Mouse (Mus musculus) stomach, embryonic 15.5 days (tissue): Measurements from ENCODE around the gene Slc4a1. TPM values are rescaled to one million over a fixed set of nuclear protein-coding genes. Genes with fewer than 3 reads are reported as not detected.
"Not testable (repeated sequence)": the region's sequence is repeated elsewhere in the genome, so short reads cannot be mapped to it uniquely, and the experiment has no call there.

Experiments used
- ATAC-seq: fragments of 200-750 bp; cut with Nextera tagmentation; 2 replicates; pipeline ENCODE4 v1.8.0; 2017; ENCODE audit warnings: low read depth, moderate number of reproducible peaks, moderate TSS enrichment; ENCODE audit not compliant: insufficient read depth, low FRiP score
- H3K27ac ChIP-seq: fragments of 300-500 bp; sonication (generic); 2 replicates; pipeline ENCODE4 v1.5.1; 2015; ENCODE audit warnings: mild to moderate bottlenecking, inconsistent platforms
- H3K27me3 ChIP-seq: fragments of 300-500 bp; sonication (generic); replicated peaks from 2 replicates; pipeline ENCODE4 v1.6.1; 2015; ENCODE audit warnings: inconsistent platforms
- H3K36me3 ChIP-seq: fragments of 300-500 bp; sonication (generic); 2 replicates; pipeline ENCODE4 v1.6.1; 2015; ENCODE audit warnings: inconsistent platforms
- H3K4me1 ChIP-seq: fragments of 300-500 bp; sonication (generic); 2 replicates; pipeline ENCODE4 v1.6.1; 2015; ENCODE audit warnings: inconsistent platforms
- H3K4me2 ChIP-seq: fragments of 300-500 bp; sonication (generic); 2 replicates; pipeline ENCODE4 v1.6.1; 2015; ENCODE audit warnings: mild to moderate bottlenecking, inconsistent platforms
- H3K4me3 ChIP-seq: fragments of 300-500 bp; sonication (generic); replicated peaks from 2 replicates; pipeline ENCODE4 v1.5.1; 2015; ENCODE audit warnings: inconsistent platforms
- H3K9ac ChIP-seq: fragments of 300-500 bp; sonication (generic); 2 replicates; pipeline ENCODE4 v1.6.1; 2015; ENCODE audit warnings: inconsistent platforms
- H3K9me3 ChIP-seq: fragments of 300-500 bp; sonication (generic); 2 replicates; pipeline ENCODE4 v1.6.1; 2016; ENCODE audit warnings: inconsistent platforms
- WGBS: fragments of 180-500 bp; shearing (Covaris S2); methylation state at CpG from one replicate; pipeline ENCODE4 v1.1.7; 2015; 5-methylcytosine and 5-hydroxymethylcytosine counted together
- polyA plus RNA-seq: library from polyadenylated mRNA; unstranded; fragments of >200 nt; fragmentation: Nextera tagmentation; extraction: Ambion mirVana; gene quantifications from 2 replicates; pipeline ENCODE4 v1.2.1, GENCODE M21; 2015

The Slc4a1 gene
- polyA plus RNA-seq: 31.8 and 68.8 TPM in 2 replicates

DNA sequence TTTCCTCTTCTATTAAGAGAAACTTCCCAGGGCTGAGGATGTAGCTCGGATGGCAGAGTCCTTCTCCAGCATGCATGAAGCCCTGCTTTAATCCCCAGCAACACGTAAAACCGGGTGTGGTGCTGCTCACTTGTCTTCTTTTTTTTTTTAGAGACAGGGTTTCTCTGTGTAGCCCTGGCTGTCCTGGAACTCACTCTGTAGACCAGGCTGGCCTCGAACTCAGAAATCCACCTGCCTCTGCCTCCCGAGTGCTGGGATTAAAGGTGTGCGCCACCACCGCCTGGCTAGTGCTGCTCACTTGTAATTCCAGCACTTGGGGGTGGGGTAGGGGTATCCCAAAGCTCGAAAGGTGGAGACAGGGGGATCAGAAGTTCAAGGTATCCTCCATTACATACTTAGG lies at the start of gene Slc4a1:
Gene Slc4a1, minus strand, starts transcription at position 101 of the 400 bp plus-strand sequence.
- H3K27ac ChIP-seq, H3K36me3 ChIP-seq, H3K4me2 ChIP-seq, H3K27me3 ChIP-seq, H3K9me3 ChIP-seq, H3K9ac ChIP-seq, H3K4me3 ChIP-seq, ATAC-seq, H3K4me1 ChIP-seq: not testable (repeated sequence)
- WGBS: 79% methylated on average over 8 of the region's 8 CpGs

DNA sequence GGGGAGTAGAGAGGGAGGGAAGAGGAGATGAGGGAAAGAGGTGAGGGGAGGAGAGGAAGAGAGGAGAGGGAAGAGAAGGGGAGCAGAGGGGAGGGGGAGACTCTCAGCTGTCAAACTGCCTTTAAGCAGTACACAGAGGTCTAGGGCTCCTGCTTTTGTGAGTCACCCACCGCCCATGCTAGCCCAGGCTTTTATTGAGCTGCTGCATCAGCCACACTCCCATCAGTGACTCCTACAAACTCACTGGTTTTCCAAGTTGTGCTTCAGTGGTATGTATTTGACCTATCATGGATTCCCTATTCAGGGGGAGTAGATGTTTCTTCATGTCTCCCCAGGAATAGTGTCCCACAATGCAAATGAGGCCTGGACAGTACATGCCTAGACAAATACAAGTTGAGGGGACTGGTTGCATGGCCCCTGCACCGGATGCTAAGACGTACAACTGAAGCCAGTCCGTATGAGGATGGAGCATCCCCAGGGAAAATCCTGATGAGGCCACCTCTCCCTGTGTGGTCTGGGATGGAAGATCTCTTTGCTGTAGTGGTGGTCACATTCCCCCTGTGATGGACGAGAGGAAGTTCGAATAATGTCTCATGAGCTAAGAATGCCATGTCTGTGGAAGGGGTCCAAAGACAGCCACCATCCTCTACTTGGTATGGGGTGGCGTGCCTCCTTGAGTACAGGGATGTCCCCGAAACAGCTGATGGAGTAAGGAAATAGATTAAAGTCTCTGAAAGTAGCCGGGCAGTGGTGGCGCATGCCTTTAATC lies 49.2 kb upstream of the Slc4a1 start:
- H3K27me3 ChIP-seq: no peaks in the 10 kb centered on the region
- ATAC-seq: no peak
- peaks cover 4% of the 10 kb centered on the region; the same call in 1 of the 2 replicates for H3K4me1 ChIP-seq
- H3K4me2 ChIP-seq: no peak overlapping the region
- no peak overlapping the region for H3K4me3 ChIP-seq
- H3K36me3 ChIP-seq: no peaks in the 10 kb centered on the region
- no peak overlapping the region for H3K27ac ChIP-seq
- H3K9me3 ChIP-seq: no peaks in the 10 kb centered on the region
- no peak overlapping the region for H3K9ac ChIP-seq
- WGBS: 65% methylated on average over 10 of the region's 10 CpGs

- WGBS: 74% methylated on average over 8 of the region's 8 CpGs
- Histone ChIP-seq H3K36me3 (no peaks in the 10 kb centered on the region), H3K9ac (no peak overlapping the region), H3K9me3 (no peaks in the 10 kb centered on the region), H3K4me1 (peaks cover 8% of the 10 kb centered on the region), H3K27me3 (no peaks in the 10 kb centered on the region), H3K27ac (no peak overlapping the region), H3K4me2 (no peak overlapping the region), H3K4me3 (no peak overlapping the region)
- no peak for ATAC-seq
These were observed 47.1 kb upstream of the Slc4a1 start for GRCm38 (mm10) chr11:102413059-102413458.

DNA sequence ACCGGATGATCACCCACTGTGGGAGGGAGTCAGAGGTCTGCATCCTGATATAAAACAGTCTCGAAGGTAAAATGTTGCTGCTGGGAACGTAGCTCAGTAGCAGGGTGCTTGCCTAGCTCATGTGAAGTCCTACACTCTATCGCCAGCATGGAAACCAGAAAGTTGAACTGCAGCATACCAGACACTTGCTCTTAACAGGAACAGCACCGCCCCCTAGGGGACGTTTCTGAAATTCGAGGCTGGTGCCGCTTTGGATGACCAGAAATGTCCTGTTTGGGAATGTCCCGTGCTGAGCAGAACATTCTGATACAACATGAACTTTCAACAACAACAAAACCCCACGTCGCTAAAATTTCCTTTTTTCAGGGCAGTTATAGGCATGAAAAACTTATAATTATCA lies 45.7 kb upstream of the Slc4a1 start:
- Histone ChIP-seq H3K4me1 (peaks cover 8% of the 10 kb centered on the region), H3K27ac (no peak overlapping the region), H3K36me3 (no peaks in the 10 kb centered on the region), H3K4me2 (no peak overlapping the region), H3K9me3 (no peaks in the 10 kb centered on the region), H3K4me3 (no peak overlapping the region), H3K27me3 (no peaks in the 10 kb centered on the region), H3K9ac (no peak overlapping the region)
- ATAC-seq: no peak
- WGBS: 6% methylated on average over 11 of the region's 11 CpGs

GRCm38 (mm10) chr11:102411061-102411460 lies 45.1 kb upstream of the Slc4a1 start:
- Histone ChIP-seq H3K4me3 (no peak overlapping the region), H3K4me1 (peaks cover 14% of the 10 kb centered on the region), H3K4me2 (no peak overlapping the region), H3K27ac (no peak overlapping the region), H3K36me3 (no peaks in the 10 kb centered on the region), H3K9me3 (no peaks in the 10 kb centered on the region), H3K27me3 (no peaks in the 10 kb centered on the region), H3K9ac (no peak overlapping the region)
- no peak for ATAC-seq
- WGBS: 75% methylated on average over 3 of the region's 3 CpGs

DNA sequence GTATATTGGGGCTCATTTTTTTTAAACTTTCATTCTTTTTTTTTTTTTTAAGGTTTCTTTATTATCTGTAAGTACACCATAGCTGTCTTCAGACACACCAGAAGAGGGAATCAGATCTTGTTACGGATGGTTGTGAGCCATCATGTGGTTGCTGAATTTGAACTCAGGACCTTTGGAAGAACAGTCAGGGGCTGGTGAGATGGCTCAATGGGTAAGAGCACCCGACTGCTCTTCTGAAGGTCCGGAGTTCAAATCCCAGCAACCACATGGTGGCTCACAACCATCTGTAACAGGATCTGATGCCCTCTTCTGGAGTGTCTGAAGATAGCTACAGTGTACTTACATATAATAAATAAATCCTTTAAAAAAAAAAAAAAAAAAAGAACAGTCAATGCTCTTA lies 44.3 kb upstream of the Slc4a1 start:
- H3K4me3 ChIP-seq, ATAC-seq, H3K4me2 ChIP-seq, H3K9ac ChIP-seq, H3K27me3 ChIP-seq, H3K27ac ChIP-seq, H3K36me3 ChIP-seq, H3K9me3 ChIP-seq: not testable (repeated sequence)
- 82% methylated on average over 3 of the region's 3 CpGs for WGBS
- peaks cover 21% of the 10 kb centered on the region for H3K4me1 ChIP-seq

DNA sequence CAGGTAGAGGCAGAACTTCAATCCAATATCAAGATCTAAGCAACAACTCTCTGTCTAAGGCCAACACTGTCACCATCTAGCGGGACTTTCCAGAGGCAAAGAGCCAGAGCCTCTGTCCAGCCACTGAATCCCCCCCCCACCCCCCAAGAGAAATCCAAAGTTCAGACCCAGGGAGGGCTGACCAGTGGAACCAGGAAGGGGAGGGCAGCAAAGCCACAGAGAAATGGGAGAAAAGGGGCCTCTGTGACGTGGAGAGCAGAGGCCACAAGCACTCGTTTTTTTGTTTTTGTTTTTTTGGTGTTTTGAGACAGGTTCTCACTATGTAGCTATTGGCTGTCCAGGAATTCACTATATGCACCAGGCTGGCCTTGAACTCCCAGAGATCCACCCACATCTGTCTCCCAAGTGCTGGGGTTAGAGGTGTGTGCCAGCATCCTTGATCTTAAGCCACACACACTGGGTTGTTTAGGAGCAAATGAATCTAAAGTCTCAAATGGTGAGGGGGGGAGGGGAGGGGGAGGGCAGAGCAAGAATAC lies 43.9 kb upstream of the Slc4a1 start:
- Histone ChIP-seq H3K4me3 (no peak overlapping the region), H3K9me3 (no peaks in the 10 kb centered on the region), H3K36me3 (no peaks in the 10 kb centered on the region), H3K4me1 (peaks cover 22% of the 10 kb centered on the region), H3K4me2 (no peak overlapping the region), H3K27me3 (no peaks in the 10 kb centered on the region), H3K9ac (no peak overlapping the region), H3K27ac (peak overlapping the region; percentile 94; the same call in 1 of the 2 replicates)
- no peak for ATAC-seq
- 72% methylated on average over 3 of the region's 3 CpGs for WGBS

DNA sequence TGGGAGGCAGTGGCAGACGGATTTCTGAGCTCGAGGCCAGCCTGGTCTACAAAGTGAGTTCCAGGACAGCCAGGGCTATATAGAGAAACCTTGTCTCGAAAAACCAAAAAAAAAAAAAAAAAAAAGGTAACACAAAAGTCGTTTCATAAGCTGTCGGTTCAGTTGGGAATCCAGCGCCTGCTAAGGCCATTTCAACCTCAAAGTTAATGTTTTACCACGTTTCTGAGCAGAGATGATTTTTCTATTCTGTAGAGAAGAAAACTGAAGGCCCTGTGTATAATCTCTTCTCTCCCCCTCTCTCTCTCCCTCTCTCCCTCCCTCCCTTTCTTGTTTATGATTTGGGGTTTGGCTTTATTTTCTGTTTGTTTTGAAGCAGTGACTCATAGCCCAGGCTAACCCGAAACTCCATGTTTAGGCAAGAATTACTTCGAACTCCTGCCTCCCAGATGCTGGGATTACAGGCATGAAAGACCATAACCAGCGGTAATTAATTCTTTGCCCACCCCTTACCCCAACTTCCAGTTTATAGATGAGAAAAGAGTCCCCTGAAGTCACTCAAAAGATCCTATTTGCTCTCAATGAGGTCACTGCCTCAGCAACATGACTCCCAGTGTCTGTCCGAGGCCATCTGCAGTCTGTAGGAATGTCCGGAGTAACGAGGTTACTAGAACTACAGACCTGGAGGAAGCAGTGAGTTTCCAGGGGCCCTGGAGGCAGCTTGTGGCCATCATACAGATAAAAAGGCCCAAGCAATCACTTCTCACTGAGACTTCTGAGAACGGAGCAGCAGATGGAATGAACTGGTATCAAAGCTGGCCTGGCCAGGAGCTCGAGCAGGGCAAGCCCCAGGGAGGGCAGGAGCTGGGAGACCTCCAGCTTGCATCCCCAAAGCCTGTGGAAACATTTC lies 43.1 kb upstream of the Slc4a1 start:
- WGBS: 33% methylated on average over 15 of the region's 15 CpGs
- H3K4me3 ChIP-seq: peak overlapping the region; percentile 90
- H3K4me2 ChIP-seq: peak overlapping the region; percentile 86
- no peaks in the 10 kb centered on the region for H3K9me3 ChIP-seq
- no peaks in the 10 kb centered on the region for H3K27me3 ChIP-seq
- H3K27ac ChIP-seq: peak overlapping the region; percentile 94
- H3K4me1 ChIP-seq: peaks cover 22% of the 10 kb centered on the region
- H3K36me3 ChIP-seq: peaks cover 2% of the 10 kb centered on the region; the same call in 1 of the 2 replicates
- no peak overlapping the region; the same call in 1 of the 2 replicates for H3K9ac ChIP-seq
- ATAC-seq: 0 out of 2 replicates have a peak, but pooled peaks have one; percentile 0

DNA sequence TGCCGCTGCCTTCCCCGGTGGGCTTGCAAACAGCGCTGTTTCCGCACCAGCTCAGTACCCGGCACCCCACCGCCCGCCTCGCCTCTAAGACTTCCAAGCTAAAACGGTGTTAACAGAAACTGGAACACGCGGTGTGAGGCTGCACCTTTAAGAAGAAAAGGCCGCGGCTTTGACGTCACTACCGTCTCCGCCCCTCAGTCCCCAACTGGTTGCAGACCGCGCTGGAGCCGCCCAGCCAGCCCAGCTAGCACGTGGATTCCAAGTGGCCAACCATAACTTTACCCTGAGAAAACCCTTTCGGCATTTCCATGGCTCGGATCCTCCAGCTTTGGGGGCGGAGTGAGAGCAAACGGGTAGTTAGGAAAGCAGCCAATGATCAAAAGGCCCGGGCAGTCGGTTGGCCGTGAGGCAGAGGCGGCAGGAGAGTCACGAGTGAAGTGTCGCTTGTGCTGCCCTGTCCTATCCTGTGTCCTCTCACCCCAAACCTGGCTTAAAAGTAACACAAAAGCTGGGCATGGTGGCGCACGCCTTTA lies 42.4 kb upstream of the Slc4a1 start:
- H3K9me3 ChIP-seq: no peaks in the 10 kb centered on the region
- H3K4me2 ChIP-seq: peak overlapping the region; percentile 86
- no peak overlapping the region for H3K9ac ChIP-seq
- H3K4me3 ChIP-seq: peak overlapping the region; percentile 90
- H3K27me3 ChIP-seq: no peaks in the 10 kb centered on the region
- WGBS: under 1% methylated on average over 32 of the region's 32 CpGs
- peaks cover 10% of the 10 kb centered on the region for H3K36me3 ChIP-seq
- ATAC-seq: peak; percentile 92
- H3K27ac ChIP-seq: peak overlapping the region; percentile 94
- peaks cover 22% of the 10 kb centered on the region for H3K4me1 ChIP-seq

- peak within 1 kb of the TSS; percentile 90 for H3K4me3 ChIP-seq
- WGBS: under 1% methylated on average over 19 of the region's 19 CpGs
- no peaks in the 10 kb centered on the region for H3K9me3 ChIP-seq
- peak within 1 kb of the TSS; percentile 94 for H3K27ac ChIP-seq
- peaks cover 22% of the 10 kb centered on the region for H3K4me1 ChIP-seq
- no peak for ATAC-seq
- H3K9ac ChIP-seq: peak within 1 kb of the TSS; percentile 86
- H3K27me3 ChIP-seq: no peaks in the 10 kb centered on the region
- H3K4me2 ChIP-seq: peak within 1 kb of the TSS; percentile 86
- peaks cover 15% of the 10 kb centered on the region for H3K36me3 ChIP-seq
These were observed 41.8 kb upstream of the Slc4a1 start, which contains the start of gene Slc25a39 for GRCm38 (mm10) chr11:102407834-102408215. Slc25a39 (minus strand) TSS chr11:102407946.

- Histone ChIP-seq H3K36me3 (peaks cover 19% of the 10 kb centered on the region), H3K27ac (peak overlapping the region; percentile 94), H3K4me1 (peaks cover 22% of the 10 kb centered on the region), H3K4me2 (peak overlapping the region; percentile 86), H3K9me3 (no peaks in the 10 kb centered on the region), H3K27me3 (no peaks in the 10 kb centered on the region), H3K9ac (peak overlapping the region; percentile 86), H3K4me3 (peak overlapping the region; percentile 90)
- under 1% methylated on average over 72 of the region's 85 CpGs for WGBS
- peak; percentile 70 for ATAC-seq
These were observed 41.2 kb upstream of the Slc4a1 start for GRCm38 (mm10) chr11:102406900-102407833.
